Mouse (Mus musculus) C2C12 (cell line): ENCODE measurements around the gene Adamts1. TPM values are rescaled to one million over a fixed set of nuclear protein-coding genes. Genes with fewer than 3 reads are reported as not detected.

Source experiments
- H3K27me3 ChIP-seq: one replicate; pipeline ENCODE4 v1.6.1; 2011; ENCODE audit not compliant: control insufficient read depth, insufficient read depth, insufficient read length
- H3K36me3 ChIP-seq: one replicate; pipeline ENCODE4 v1.6.1; 2011; ENCODE audit not compliant: control insufficient read depth, insufficient read depth
- H3K4me3 ChIP-seq: one replicate; pipeline ENCODE4 v1.5.1; 2011; ENCODE audit warnings: mild to moderate bottlenecking, control low read depth; ENCODE audit not compliant: poor library complexity, insufficient read depth, severe bottlenecking
- H3K79me2 ChIP-seq: one replicate; pipeline ENCODE4 v1.6.1; 2011; ENCODE audit not compliant: control insufficient read depth, insufficient read depth
- H3K79me3 ChIP-seq: one replicate; pipeline ENCODE4 v1.6.1; 2011; ENCODE audit warnings: low read depth, control low read depth
- H3ac ChIP-seq: one replicate; pipeline ENCODE3; 2011; ENCODE audit warnings: low read depth; ENCODE audit not compliant: control insufficient read depth, insufficient read length
- MYOD1 ChIP-seq: IDR thresholded peaks from one replicate; pipeline ENCODE4 v1.6.1; 2011; ENCODE audit warnings: low read depth; ENCODE audit not compliant: control insufficient read depth, insufficient read length
- MYOG ChIP-seq: IDR thresholded peaks from one replicate; pipeline ENCODE4 v1.6.1; 2011; ENCODE audit not compliant: control insufficient read depth, insufficient read length; ENCODE audit errors: extremely low read depth
- USF1 ChIP-seq: IDR thresholded peaks from one replicate; pipeline ENCODE4 v1.6.1; 2011; ENCODE audit warnings: low read depth, mild to moderate bottlenecking, control low read depth, moderate library complexity
- polyA plus RNA-seq: library from polyadenylated mRNA; unstranded; fragments of >200 nt; fragmentation: generic; extraction: Trizol; gene quantifications from one replicate; pipeline ENCODE4 v1.2.1, GENCODE M21; 2012; ENCODE audit warnings: missing spikeins

Adamts1 gene
- polyA plus RNA-seq, 1 experiment = 1.8 TPM

- Histone ChIP-seq H3K79me2 (no peaks in the 10 kb centered on the region), H3K36me3 (no peaks in the 10 kb centered on the region), H3ac (no peak overlapping the region), H3K27me3 (no peaks in the 10 kb centered on the region), H3K4me3 (no peak overlapping the region), H3K79me3 (no peaks in the 10 kb centered on the region)
- TF ChIP-seq MYOG = no peak
- TF ChIP-seq MYOD1 = no peak
- peak; percentile 84 for TF ChIP-seq USF1
Measured at GRCm38 (mm10) chr16:85746386-85746785, 56.5 kb downstream of the Adamts1 start.

Other genes with a start within 250 kb of the Adamts1 start
- 0.01 TPM for gene Cyyr1, start 249.7 kb downstream of the Adamts1 start, polyA plus RNA-seq
- gene Adamts5, start 98.7 kb upstream of the Adamts1 start, polyA plus RNA-seq = 0.16 TPM